Mouse (Mus musculus): Measurements from ENCODE around the gene Amotl2. TPM values are rescaled to one million over a fixed set of nuclear protein-coding genes. Genes with fewer than 3 reads are reported as not detected.

Amotl2 gene
- total RNA-seq, 2 experiments from 2014 or later: 16.7 to 19.5 TPM

- DNase-seq (ENCODE audit: low spot score in 2 of 2): no peak
- intact Hi-C loops (cut with DNase I): loop anchor here (5.0 kb wide), 1 partner anchor 47 kb away; no protein-coding TSS in a partner anchor
Observed at GRCm38 (mm10) chr9:102729876-102730413, 13.5 kb downstream of the Amotl2 start.

GRCm38 (mm10) chr9:102731044-102731471 is 14.6 kb downstream of the Amotl2 start:
- intact Hi-C loops (cut with DNase I): loop anchor here (5.0 kb wide), 1 partner anchor 46 kb away; no protein-coding TSS in a partner anchor
- no peak for DNase-seq (ENCODE audit: low spot score in 2 of 2)

DNA sequence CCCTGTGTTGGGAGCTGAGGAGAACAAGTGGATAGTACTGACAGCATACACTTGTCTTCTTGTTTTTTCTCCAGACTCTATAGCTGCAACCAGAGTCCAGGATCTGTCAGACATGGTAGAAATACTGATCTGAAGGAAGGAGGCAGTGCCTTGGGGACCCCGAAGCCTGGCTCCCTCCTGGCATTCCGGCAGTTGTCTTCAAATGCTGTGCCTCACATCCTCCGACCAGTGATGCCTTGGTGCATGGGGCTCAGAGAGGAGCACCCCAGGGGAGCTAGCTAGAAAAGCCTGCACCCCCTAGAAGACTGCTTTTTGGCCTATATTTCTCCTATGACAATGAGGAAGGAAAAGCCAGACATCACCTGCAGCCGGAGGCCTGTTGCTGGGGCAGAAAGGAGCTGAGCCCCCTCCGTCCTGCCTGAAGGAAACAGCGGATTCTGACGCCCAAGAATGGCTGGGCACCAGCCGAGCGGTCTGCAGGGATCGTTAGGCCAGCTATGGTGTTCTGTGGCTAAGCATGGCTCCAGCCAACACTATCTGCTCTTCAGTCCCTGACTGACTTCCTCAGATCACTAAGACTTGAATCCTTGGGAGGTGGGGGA is 15.2 kb downstream of the Amotl2 start:
- intact Hi-C loops (cut with DNase I): loop anchor here (5.0 kb wide), 1 partner anchor 46 kb away; no protein-coding TSS in a partner anchor

GRCm38 (mm10) chr9:102732326-102732865 is 15.9 kb downstream of the Amotl2 start:
- intact Hi-C loops (cut with DNase I): loop anchor here (5.0 kb wide), 1 partner anchor 45 kb away; no protein-coding TSS in a partner anchor
- DNase-seq (ENCODE audit: low spot score in 2 of 2): no peak

More for the DNA sequence above, 15.2 kb downstream of the Amotl2 start:
- no peak for DNase-seq (ENCODE audit: low spot score in 2 of 2)

GRCm38 (mm10) chr9:102733459-102733858 is 17.0 kb downstream of the Amotl2 start:
- intact Hi-C loops (cut with DNase I): loop anchor here (5.0 kb wide), 1 partner anchor 44 kb away; no protein-coding TSS in a partner anchor

GRCm38 (mm10) chr9:102733999-102734738 is 17.7 kb downstream of the Amotl2 start:
- no peak for DNase-seq (ENCODE audit: low spot score in 2 of 2)
- intact Hi-C loops (cut with DNase I): loop anchor here (5.0 kb wide), 1 partner anchor 43 kb away; no protein-coding TSS in a partner anchor

More at GRCm38 (mm10) chr9:102733459-102733858, 17.0 kb downstream of the Amotl2 start:
- DNase-seq (ENCODE audit: low spot score in 2 of 2): no peak

GRCm38 (mm10) chr9:102734739-102735075 is 18.2 kb downstream of the Amotl2 start:
- intact Hi-C loops (cut with DNase I): loop anchor here (5.0 kb wide), 1 partner anchor 43 kb away; no protein-coding TSS in a partner anchor
- DNase-seq (ENCODE audit: low spot score in 2 of 2): no peak

- intact Hi-C loops (cut with DNase I): no loop called here
- no peak for DNase-seq (ENCODE audit: low spot score in 2 of 2)
Observed at GRCm38 (mm10) chr9:102735231-102735630, 18.8 kb downstream of the Amotl2 start.

DNA sequence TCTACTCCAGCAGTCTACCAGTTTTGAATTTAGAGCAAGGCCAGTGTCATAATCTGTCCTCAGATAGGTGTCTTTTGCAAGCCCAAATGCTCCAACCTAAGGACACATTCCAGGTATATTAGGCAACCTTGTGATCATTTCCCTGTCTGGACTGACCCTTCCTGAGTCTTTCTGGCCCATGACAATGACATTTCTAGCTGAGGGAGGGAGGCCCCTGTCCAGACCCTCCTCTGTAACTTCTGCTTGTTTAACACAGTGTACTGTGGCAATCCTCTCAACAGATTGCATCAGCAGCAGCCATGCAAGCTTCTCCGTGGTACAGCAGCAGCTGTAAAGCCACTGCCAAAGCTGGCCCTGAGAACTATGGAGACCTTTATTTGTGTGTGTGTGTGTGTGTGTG is 19.5 kb downstream of the Amotl2 start:
- intact Hi-C loops (cut with DNase I): no loop called here
- no peak for DNase-seq (ENCODE audit: low spot score in 2 of 2)

- intact Hi-C loops (cut with DNase I): no loop called here
- DNase-seq (ENCODE audit: low spot score in 2 of 2): no peak
Observed at GRCm38 (mm10) chr9:102737405-102737804, 20.9 kb downstream of the Amotl2 start.

GRCm38 (mm10) chr9:102746753-102747152 is 30.3 kb downstream of the Amotl2 start:
- no peak for DNase-seq (ENCODE audit: low spot score in 2 of 2)
- intact Hi-C loops (cut with DNase I): no loop called here

- DNase-seq (ENCODE audit: low spot score in 2 of 2): no peak
- intact Hi-C loops (cut with DNase I): no loop called here
Observed at GRCm38 (mm10) chr9:102747902-102748301, 31.4 kb downstream of the Amotl2 start.

DNA sequence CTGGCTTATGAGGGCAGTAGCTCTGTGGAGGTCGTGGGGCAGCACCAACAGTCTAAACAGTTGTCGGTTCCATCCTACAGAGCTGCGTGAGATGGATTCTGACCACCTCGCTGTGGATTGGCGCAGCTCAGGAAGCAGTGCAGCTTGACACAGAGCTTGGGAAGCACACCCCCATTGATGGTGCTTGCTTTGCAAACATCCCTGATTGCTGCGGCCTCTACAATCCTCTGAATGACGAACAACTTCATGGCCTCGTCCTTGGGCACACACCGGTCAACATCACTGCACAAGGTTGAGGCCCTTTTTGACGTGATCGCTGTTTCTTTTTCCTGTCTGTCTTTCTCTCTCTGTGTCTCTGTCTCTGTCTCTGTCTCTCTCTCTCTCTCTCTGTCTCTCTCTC is 32.7 kb downstream of the Amotl2 start:
- no peak for DNase-seq (ENCODE audit: low spot score in 2 of 2)
- intact Hi-C loops (cut with DNase I): no loop called here

GRCm38 (mm10) chr9:102751632-102752303 is 35.3 kb downstream of the Amotl2 start:
- DNase-seq (ENCODE audit: low spot score in 2 of 2): no peak
- intact Hi-C loops (cut with DNase I): no loop called here

- no peak for DNase-seq (ENCODE audit: low spot score in 2 of 2)
- intact Hi-C loops (cut with DNase I): no loop called here
Observed at GRCm38 (mm10) chr9:102753299-102753698, 36.8 kb downstream of the Amotl2 start.

DNA sequence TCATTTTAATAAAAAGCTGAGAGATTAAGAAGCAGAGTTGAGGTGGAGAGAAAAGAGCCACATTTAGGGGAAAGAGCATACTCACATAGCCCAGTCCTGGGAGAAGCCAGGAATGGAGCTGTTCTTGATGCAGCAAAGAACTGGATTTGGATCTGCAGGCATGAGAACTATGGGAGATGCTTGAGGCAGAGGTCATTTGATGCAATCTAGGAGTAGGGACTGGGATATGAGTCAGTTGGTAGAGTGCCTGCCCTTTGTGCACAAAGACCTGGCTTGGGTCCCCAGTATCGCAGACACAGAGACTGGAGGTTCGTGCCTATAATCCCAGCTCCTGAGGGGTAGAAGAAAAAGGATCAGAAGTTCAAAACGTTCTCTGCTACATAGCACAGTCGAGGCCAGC is 38.7 kb downstream of the Amotl2 start:
- no peak for DNase-seq (ENCODE audit: low spot score in 2 of 2)
- intact Hi-C loops (cut with DNase I): no loop called here

DNA sequence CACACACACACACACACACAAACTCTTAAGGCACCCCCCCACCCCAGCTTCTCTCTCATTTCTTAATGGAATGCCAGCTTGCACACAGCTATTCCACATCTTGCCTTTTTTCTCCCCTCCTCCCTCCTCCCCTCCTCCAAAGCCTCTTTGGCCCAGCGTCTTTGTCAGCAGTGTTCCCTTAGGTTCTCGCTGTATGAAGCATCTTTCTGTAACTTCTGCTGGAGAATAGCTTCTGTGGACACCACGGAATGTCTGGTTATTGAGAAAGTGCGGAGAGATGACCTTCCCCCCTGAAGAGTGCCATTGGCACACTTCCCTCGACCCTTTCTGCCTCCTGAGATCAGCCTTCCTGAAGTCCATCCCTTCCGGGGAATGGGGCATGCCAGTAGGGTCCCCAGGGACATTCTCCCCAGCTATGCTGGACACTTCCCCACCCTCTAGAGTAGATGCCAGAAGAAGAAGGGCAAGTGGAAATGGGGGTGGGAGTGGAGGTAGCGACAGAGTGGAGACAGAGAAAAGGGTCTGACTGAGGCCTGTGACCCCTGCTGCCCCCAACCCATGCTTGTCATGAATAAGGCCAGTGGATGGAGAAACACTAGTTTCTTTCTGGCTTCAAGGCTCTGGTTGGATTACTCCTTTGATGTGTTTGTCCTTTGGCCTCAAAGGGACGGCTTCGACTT is 39.3 kb downstream of the Amotl2 start:
- no peak for DNase-seq (ENCODE audit: low spot score in 2 of 2)
- intact Hi-C loops (cut with DNase I): no loop called here

DNA sequence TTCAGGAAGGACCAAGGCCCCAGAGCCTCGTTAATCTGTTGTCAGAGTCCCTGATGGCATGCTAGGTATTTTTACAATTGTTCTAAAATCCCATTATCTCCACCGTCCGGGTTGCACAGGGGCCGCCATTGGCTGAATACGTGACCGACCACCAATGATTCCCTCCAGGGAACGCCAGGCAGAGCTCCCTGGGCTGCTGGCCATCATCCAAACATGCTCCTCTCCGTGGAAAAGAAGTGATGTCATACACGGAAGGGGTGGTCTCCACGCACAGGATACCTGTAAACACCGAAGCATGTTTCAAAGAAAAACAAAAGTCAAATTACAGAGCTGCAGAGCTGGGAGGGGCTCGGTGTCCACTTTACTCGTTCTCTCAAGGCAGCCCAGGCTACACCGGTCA is 39.9 kb downstream of the Amotl2 start:
- intact Hi-C loops (cut with DNase I): no loop called here
- DNase-seq (ENCODE audit: low spot score in 2 of 2): no peak

DNA sequence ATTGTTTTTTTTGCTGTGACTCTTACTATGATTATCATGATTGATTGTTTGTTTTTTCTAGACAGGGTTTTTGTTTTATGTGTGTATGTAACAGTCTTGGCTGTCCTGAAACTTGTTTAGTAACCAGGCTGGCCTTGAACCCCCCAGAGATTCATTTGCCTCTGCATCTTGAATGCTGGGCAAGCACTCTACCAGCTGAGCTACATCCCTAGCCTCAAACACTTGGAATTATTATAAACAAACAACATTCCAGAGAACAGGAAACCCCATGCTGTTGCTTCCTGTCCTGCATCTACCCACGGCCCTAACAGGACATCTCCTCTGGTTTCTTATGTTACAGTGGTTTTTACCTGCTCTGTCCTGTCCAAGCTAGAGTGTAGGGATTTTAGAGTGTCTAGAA is 42.4 kb downstream of the Amotl2 start:
- no peak for DNase-seq (ENCODE audit: low spot score in 2 of 2)
- intact Hi-C loops (cut with DNase I): no loop called here

All from left cerebral cortex, postnatal 14 days (tissue).